Mouse (Mus musculus) T-helper 1 cell (primary cell): Measurements from ENCODE around the gene Gprc5d.

Experiments
- in situ Hi-C: fragments of 300-600 bp; cut with MboI, MseI; formaldehyde crosslinking; loops from one replicate; pipeline ENCODE4 v1.15.1; 2025; ENCODE audit warnings: high pct_unique_total_duplicates

Gene Gprc5d

DNA sequence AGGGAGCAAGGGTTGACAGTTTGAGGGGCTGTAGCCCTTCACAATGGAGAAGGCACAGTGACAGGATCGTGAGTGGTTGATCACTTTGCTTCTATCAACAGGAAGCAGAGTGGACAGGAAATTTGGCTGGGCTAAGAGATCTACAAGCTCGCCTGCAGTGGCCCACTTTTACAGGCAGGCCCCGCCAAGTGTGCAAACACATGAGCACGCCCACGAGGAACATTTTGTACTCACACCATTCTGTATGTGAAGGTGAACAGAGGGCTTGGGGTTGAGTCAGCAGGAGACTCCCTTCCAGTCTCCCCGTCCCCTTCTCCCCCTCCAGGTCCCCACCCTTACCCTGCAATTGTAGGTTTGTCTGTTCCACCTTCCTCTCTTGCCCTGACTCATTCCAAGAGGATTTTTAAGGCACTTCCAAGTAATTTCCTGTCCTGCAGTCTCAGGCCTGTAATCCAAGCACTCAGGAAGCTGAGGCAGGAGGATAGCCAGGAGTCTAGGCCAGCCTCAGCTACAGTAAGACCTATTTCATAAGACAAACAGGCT lies 43.6 kb downstream of the Gprc5d start:
- in situ Hi-C loops: no loop called here

DNA sequence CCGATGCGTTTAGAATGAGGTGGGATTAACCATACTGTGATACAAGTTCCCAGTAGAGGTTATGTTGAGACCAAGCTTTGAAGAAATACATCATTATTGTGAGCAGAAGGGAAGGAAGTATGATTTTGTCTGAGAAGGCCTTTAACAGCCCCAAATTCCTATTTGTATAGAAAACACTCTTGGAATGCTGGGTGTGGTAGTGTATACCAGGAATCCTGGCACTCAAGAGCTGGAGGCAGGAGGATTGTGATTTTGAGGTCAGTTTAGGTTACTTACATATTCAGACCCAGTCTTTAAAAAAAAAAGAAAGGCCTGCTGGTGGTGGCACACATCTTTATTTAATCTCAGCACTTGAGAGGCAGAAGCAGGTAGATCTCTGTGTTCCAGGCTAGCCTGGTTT lies 47.7 kb downstream of the Gprc5d start:
- in situ Hi-C loops: no loop called here

DNA sequence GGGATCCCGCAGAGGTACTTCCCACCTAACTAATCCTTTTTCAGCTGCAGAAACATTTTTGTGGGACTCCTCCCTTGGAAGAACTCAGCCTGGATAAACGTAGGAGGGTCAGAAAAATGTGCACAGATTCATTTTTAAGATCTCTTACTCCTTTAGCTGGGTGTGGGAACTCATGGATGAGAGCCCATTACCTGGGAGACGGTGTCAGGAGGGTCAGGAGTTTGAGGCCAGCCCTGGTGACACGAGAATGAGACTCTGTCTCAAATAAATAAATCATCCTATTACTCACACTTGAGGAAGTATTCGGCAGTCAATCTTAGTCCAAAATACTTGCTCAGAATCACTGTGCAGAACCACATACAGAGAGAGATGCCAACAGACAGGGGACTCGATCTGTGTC lies 48.2 kb downstream of the Gprc5d start:
- in situ Hi-C loops: no loop called here

DNA sequence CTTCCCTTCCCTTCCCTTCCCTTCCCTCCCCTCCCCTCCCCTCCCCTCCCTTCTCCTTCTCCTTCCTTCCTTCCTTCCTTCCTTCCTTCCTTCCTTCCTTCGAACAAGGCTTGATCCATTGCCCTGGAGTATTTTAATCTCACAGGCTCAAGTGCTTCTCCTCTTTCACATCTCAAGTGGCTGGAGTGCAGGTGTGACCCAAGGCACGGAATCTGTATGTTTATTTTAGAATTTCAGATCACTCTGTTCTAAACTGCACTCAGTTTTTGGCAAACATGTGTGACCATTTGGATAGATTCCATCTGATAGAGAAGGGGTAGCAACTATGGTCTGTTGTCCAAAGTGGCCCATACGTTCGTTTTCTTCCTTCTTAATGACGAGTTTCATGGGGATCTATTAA lies 49.9 kb downstream of the Gprc5d start:
- in situ Hi-C loops: no loop called here

DNA sequence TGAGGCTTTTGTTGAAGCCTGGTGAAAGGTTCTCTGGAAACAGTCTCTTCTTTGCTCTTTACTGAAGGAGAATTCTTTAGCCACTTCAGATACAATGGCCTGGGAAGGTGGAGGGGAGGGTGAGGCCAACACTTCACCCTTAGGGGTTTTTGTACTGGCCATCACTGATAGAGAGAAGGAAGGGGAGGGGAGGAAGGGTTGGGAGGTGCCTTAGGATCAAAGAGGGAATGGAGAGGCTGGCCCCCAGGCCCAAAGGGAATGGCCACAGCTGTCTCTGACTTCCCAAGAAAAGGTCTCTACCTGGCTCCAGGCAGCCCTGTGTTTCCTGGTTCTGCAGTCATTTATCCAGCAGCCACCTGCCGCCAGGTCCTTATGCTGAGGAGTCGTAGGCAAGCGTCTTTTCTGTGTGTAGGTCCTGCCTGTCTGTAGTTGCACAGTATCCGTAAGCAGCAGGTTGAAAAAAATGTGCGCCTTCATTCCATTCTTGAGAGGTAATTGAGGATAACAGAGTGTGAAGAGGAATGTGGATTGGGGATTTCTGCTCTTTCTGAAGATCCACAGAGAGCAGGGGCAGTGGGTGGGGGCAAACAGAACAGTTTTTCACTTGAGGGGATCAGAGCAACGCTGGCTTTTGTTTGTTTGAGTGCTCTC lies 51.2 kb downstream of the Gprc5d start:
- in situ Hi-C loops: no loop called here

DNA sequence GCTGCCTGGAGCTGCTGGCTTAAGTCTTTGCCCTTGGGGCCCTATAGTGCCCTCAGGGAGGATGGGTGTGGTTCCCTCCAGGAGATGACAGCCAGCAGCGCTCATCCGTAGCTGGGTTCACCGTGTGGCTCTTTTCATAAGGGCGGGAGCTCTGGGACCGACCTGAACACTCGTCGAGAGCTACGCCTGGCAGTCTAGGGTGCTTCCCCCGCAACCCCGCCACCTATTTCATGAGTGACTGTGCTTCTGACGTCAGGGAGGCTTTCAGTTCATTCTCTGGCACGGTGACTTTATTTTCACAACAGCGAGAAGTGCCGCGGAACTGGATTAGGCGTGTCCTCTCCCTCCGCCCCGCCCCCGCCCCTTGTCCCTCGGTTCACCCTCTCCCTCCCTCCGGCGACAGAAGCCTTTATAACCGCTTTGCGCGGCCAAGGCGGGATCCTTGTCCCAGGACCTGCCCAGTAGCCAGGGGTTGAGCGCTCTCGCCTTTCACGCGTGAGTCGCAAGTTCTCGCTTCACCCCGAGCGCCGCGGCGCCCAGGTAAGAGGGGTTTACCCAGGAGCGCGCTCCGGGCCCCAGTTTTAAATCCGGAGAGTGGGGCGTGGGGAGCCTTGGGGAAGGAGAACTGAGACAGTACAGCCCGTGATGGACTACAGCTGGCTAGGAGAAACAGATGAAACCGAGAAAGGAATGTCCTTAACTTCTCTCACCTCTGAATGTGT lies 52.7 kb downstream of the Gprc5d start, which contains the start of gene Gprc5a:
Gene Gprc5a (plus strand): TSS at position 416 of the 722 bp plus-strand sequence.
- in situ Hi-C loops: no loop called here

DNA sequence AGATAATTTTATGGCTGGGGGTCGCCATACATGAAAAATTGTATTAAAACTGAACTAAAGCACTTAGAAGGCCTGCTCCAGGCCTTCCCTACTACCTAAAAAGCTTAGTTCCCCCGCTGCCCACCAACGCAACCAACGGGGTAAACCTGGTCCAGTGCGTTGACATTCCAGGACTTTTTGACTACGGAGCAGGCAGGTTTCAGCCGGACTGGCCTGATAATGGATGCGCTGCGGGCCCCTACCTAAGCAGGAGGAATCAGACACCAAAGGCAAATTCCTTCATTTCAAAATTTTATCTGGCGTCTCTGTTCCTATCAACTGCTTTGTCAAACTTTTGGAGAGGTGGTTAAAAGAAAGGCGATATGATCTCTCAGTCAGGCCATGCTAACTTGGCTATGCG lies 53.5 kb downstream of the Gprc5d start:
- in situ Hi-C loops: no loop called here

DNA sequence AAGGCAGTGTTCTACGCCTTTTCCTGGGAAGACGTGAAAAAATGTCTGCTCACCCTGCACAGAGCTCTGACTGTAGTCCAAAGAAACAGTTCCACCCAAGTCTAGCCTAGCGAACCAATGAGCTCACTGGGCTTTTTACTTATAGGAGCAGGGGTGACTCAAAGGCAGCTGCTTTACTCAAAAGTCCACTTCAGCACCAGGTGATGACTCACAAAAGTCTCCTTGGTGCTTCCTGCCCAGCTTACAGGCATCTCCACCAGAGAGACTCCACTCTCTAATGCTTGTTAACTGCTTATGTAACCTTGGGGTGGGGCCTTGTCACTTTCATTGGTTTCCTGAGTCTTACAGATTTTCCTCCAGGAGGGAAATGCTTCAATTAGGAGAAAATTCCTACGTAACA lies 57.4 kb downstream of the Gprc5d start:
- in situ Hi-C loops: no loop called here
